ENCODE assay signal across 9 mouse cellular contexts in the genomic region with DNA sequence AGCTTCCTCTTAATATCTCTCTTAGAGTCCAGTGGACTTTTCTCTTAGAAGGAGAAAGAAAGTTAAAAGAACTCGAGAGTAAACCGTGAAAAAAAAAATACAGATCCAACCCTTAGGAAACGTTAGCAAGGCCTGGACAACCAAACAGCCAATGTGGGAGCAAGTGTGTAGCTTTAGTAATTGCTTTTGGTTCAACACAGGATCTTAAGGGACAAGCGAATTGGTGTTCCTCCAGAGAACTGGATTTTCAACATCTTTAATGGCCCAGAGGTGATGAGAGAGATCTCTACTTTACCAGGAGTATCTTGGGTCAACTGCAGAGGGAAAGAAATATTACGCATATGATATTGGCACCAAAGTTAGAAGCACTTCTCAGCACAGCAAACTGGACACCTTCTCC. TPM values are rescaled to one million over a fixed set of nuclear protein-coding genes. Genes with fewer than 3 reads are reported as not detected.
A peak's percentile ranks its signal among the peaks of the same experiment; 100 is the strongest.
DNase-seq lines count a peak whose midpoint lies in the region; ATAC-seq lines count a peak whose summit lies in the region.
"Had no signal": no experiment of that assay in that cellular context is flagged by ENCODE, and none has a peak within 500 bp of the region (broad histone marks: within the 10 kb centered on the region; RNA-seq: fewer than 3 reads in every experiment).

No protein-coding gene starts in this region.

- peaks cover 56% of the 10 kb centered on the region for H3K27me3 ChIP-seq in heart, embryonic 13.5 days (replicated peaks)
- peaks cover 35% of the 10 kb centered on the region for H3K27me3 ChIP-seq in forebrain, embryonic 16.5 days (replicated peaks; ENCODE audit: control insufficient read depth, insufficient read depth, low read length)
- H3K27me3 ChIP-seq in liver, embryonic 15.5 days: peaks cover 81% of the 10 kb centered on the region

- no peak for DNase-seq in heart, adult 18-20 months
- no peak for DNase-seq in frontal cortex, postnatal 36 days (ENCODE audit: low spot score in 2 of 2)
- DNase-seq in left cerebral cortex, postnatal 25 days (ENCODE audit: low spot score in 2 of 2): no peak
- DNase-seq in ovary, adult 18-20 months (ENCODE audit: low spot score): no peak
- DNase-seq: heart, postnatal 4 days had no signal

- WGBS in heart, embryonic 13.5 days: 39% methylated on average over 5 of the region's 5 CpGs
- 38% methylated on average over 5 of the region's 5 CpGs for WGBS in forebrain, embryonic 16.5 days
- 34% methylated on average over 5 of the region's 5 CpGs for WGBS in liver, embryonic 15.5 days (ENCODE audit: insufficient replicate concordance)

- peak overlapping the region; percentile 90; the same call in 1 of the 2 replicates for H3K9ac ChIP-seq in heart, embryonic 13.5 days
- H3K9ac ChIP-seq in forebrain, embryonic 16.5 days (replicated peaks; ENCODE audit: low read depth, low read length): no peak overlapping the region
- no peak overlapping the region for H3K9ac ChIP-seq in liver, embryonic 15.5 days

- no peak for ATAC-seq in heart, embryonic 13.5 days (ENCODE audit: extremely low read depth, insufficient number of reproducible peaks, low FRiP score, low TSS enrichment)
- no peak for ATAC-seq in forebrain, embryonic 16.5 days
- ATAC-seq in liver, embryonic 15.5 days (ENCODE audit: insufficient read depth): no peak

- H3K36me3 ChIP-seq in heart, embryonic 13.5 days: no peaks in the 10 kb centered on the region
- no peaks in the 10 kb centered on the region for H3K36me3 ChIP-seq in forebrain, embryonic 16.5 days (ENCODE audit: control insufficient read depth, insufficient read depth)
- no peaks in the 10 kb centered on the region for H3K36me3 ChIP-seq in liver, embryonic 15.5 days (replicated peaks)

- intact Hi-C loops in left cerebral cortex, postnatal 25 days (cut with DNase I): loop anchor here (10.0 kb wide), 2 partner anchors 121 to 501 kb away; a partner anchor contains a TSS

- H3K9me3 ChIP-seq in heart, embryonic 13.5 days: no peaks in the 10 kb centered on the region
- no peaks in the 10 kb centered on the region for H3K9me3 ChIP-seq in forebrain, embryonic 16.5 days (ENCODE audit: control insufficient read depth, low read length)
- H3K9me3 ChIP-seq in liver, embryonic 15.5 days (replicated peaks): no peaks in the 10 kb centered on the region

- peak overlapping the region; percentile 99 for H3K4me2 ChIP-seq in heart, embryonic 13.5 days
- H3K4me2 ChIP-seq in forebrain, embryonic 16.5 days (ENCODE audit: low read length): peak overlapping the region; percentile 100; the same call in 1 of the 2 replicates
- H3K4me2 ChIP-seq in liver, embryonic 15.5 days: peak overlapping the region; percentile 94

- H3K27ac ChIP-seq in heart, embryonic 13.5 days (replicated peaks): no peak overlapping the region
- no peak overlapping the region for H3K27ac ChIP-seq in brown adipose tissue, adult 24 weeks (replicated peaks; ENCODE audit: low read depth, low read length)
- no peak overlapping the region for H3K27ac ChIP-seq in forebrain, embryonic 16.5 days (ENCODE audit: low read length)
- no peak overlapping the region for H3K27ac ChIP-seq in liver, embryonic 15.5 days (replicated peaks)

- peaks cover 25% of the 10 kb centered on the region for H3K4me1 ChIP-seq in heart, embryonic 13.5 days
- no peaks in the 10 kb centered on the region for H3K4me1 ChIP-seq in brown adipose tissue, adult 24 weeks (ENCODE audit: control insufficient read depth, insufficient read depth, insufficient read length, low read length)
- H3K4me1 ChIP-seq in forebrain, embryonic 16.5 days (replicated peaks; ENCODE audit: control insufficient read depth, insufficient read depth, low read length): peaks cover 41% of the 10 kb centered on the region
- H3K4me1 ChIP-seq in liver, embryonic 15.5 days (replicated peaks): peaks cover 36% of the 10 kb centered on the region

- H3K4me3 ChIP-seq in heart, embryonic 13.5 days: peak overlapping the region; percentile 84
- H3K4me3 ChIP-seq in brown adipose tissue, adult 24 weeks (ENCODE audit: insufficient read depth, low read depth, low read length): peak overlapping the region; percentile 6
- H3K4me3 ChIP-seq in forebrain, embryonic 16.5 days (replicated peaks; ENCODE audit: low read length): peak overlapping the region; percentile 78
- H3K4me3 ChIP-seq in liver, embryonic 15.5 days (replicated peaks): peak overlapping the region; percentile 68

RNA-seq across cellular contexts. Expression of a gene that starts 10.4 kb away (rescaled TPM):
- 2.3 and 2.6 TPM in 2 replicates for polyA plus RNA-seq in heart, embryonic 13.5 days (2015; fragmentation: Nextera tagmentation; extraction: Ambion mirVana)
- total RNA-seq in heart, adult 18-20 months (2021): 1 to 10 TPM; 1.7 TPM
- polyA plus RNA-seq in brown adipose tissue, adult 24 weeks (2012; ENCODE audit: insufficient read depth, insufficient read length, missing spikeins): 6.0 and 10.7 TPM in 2 replicates
- polyA plus RNA-seq in forebrain, embryonic 16.5 days (2015; fragmentation: Nextera tagmentation; extraction: Ambion mirVana): 25.9 and 28.5 TPM in 2 replicates
- polyA plus RNA-seq in liver, embryonic 15.5 days (2015; fragmentation: Nextera tagmentation; extraction: Ambion mirVana): 0.28 and 0.31 TPM in 2 replicates
- total RNA-seq in left cerebral cortex, postnatal 25 days (2021): 10 to 100 TPM; 46.3 to 50.6 TPM

Comparison
In these comparisons a context has a peak if more than half of its experiments do, and no peak if none do; other contexts are left out.
1. H3K4me3 ChIP-seq: peak in every context shown above with its lines; median percentile 84 in heart, embryonic 13.5 days; 78 in forebrain, embryonic 16.5 days; 68 in liver, embryonic 15.5 days; 6 in brown adipose tissue, adult 24 weeks.